Mouse (Mus musculus) midbrain, embryonic 16.5 days (tissue): ENCODE data around the gene Trp53rkb. TPM values are rescaled to one million over a fixed set of nuclear protein-coding genes. Genes with fewer than 3 reads are reported as not detected.

ENCODE experiments used
- ATAC-seq: fragments of 200-750 bp; cut with Nextera tagmentation; 2 replicates; pipeline ENCODE4 v1.8.0; 2017; ENCODE audit warnings: moderate TSS enrichment
- H3K27ac ChIP-seq: fragments of 300-500 bp; sonication (generic); 2 replicates; pipeline ENCODE4 v1.5.1; 2014; ENCODE audit warnings: mild to moderate bottlenecking, low read length, mixed read lengths
- H3K27me3 ChIP-seq: fragments of 300-500 bp; sonication (generic); 2 replicates; pipeline ENCODE4 v1.6.1; 2014; ENCODE audit warnings: low read depth, low read length, mixed read lengths; ENCODE audit not compliant: control insufficient read depth, insufficient read depth
- H3K36me3 ChIP-seq: fragments of 300-500 bp; sonication (generic); 2 replicates; pipeline ENCODE4 v1.6.1; 2014; ENCODE audit warnings: mild to moderate bottlenecking, low read length, moderate library complexity, mixed read lengths; ENCODE audit not compliant: control insufficient read depth, insufficient read depth
- H3K4me1 ChIP-seq: fragments of 300-500 bp; sonication (generic); 2 replicates; pipeline ENCODE4 v1.6.1; 2014; ENCODE audit warnings: mild to moderate bottlenecking, low read length, mixed read lengths; ENCODE audit not compliant: control insufficient read depth, insufficient read depth
- H3K4me2 ChIP-seq: fragments of 300-500 bp; sonication (generic); 2 replicates; pipeline ENCODE4 v1.6.1; 2014; ENCODE audit warnings: mild to moderate bottlenecking, low read length, mixed read lengths
- H3K4me3 ChIP-seq: fragments of 300-500 bp; sonication (generic); 2 replicates; pipeline ENCODE4 v1.5.1; 2014; ENCODE audit warnings: low read depth, mild to moderate bottlenecking, low read length, moderate library complexity, mixed read lengths
- H3K9ac ChIP-seq: fragments of 300-500 bp; sonication (generic); 2 replicates; pipeline ENCODE4 v1.6.1; 2014; ENCODE audit warnings: low read depth, low read length, mixed read lengths
- H3K9me3 ChIP-seq: fragments of 300-500 bp; sonication (generic); replicated peaks from 2 replicates; pipeline ENCODE4 v1.6.1; 2014; ENCODE audit warnings: mild to moderate bottlenecking, low read length, mixed read lengths; ENCODE audit not compliant: control insufficient read depth, poor library complexity, severe bottlenecking
- WGBS: fragments of 180-500 bp; shearing (Covaris S2); extraction: QIAGEN DNeasy Blood & Tissue Kit; methylation state at CpG from one replicate; pipeline ENCODE4 v1.1.7; 2014; 5-methylcytosine and 5-hydroxymethylcytosine counted together
- polyA plus RNA-seq: library from polyadenylated mRNA; unstranded; fragments of >200 nt; fragmentation: Nextera tagmentation; extraction: Ambion mirVana; gene quantifications from 2 replicates; pipeline ENCODE4 v1.2.1, GENCODE M21; 2015

Trp53rkb gene
- polyA plus RNA-seq, 1 experiment from 2014 or later: 8.8 TPM

DNA sequence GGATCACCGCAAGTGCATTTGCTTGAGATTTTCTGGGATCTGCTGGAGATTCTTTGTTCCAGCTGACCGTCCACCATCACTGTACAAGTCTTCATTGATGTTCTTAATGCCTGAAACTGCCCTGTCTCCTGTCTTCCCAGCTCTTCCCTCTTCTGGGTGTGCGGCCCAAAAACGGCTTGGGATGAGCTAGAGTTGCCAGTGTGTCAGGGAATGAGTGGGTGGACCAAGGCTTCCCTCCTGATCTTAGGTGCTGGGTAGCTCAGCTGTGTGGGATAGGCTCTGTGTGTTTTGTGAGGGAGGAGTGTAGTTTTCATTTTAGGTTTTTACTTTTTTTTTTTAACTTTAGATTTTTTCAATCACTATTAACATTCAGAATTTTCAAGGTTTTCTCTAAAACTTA is 42.5 kb downstream of the Trp53rkb start:
- ATAC-seq: no peak
- Histone ChIP-seq H3K36me3 (no peaks in the 10 kb centered on the region; the same call in 1 of the 2 replicates), H3K4me3 (no peak overlapping the region), H3K27ac (no peak overlapping the region), H3K4me1 (no peaks in the 10 kb centered on the region), H3K27me3 (no peaks in the 10 kb centered on the region), H3K9me3 (no peaks in the 10 kb centered on the region), H3K4me2 (no peak overlapping the region), H3K9ac (no peak overlapping the region)
- WGBS: 95% methylated on average over 4 of the region's 4 CpGs

- Histone ChIP-seq H3K9ac (no peak overlapping the region), H3K4me2 (no peak overlapping the region), H3K9me3 (no peaks in the 10 kb centered on the region), H3K4me1 (no peaks in the 10 kb centered on the region), H3K36me3 (no peaks in the 10 kb centered on the region; the same call in 1 of the 2 replicates), H3K4me3 (no peak overlapping the region), H3K27me3 (no peaks in the 10 kb centered on the region), H3K27ac (no peak overlapping the region)
- whole genome bisulfite sequencing: 85% methylated on average over 5 of the region's 5 CpGs
- no peak for ATAC-seq
These were observed 43.2 kb downstream of the Trp53rkb start for GRCm38 (mm10) chr2:166835581-166835980.

DNA sequence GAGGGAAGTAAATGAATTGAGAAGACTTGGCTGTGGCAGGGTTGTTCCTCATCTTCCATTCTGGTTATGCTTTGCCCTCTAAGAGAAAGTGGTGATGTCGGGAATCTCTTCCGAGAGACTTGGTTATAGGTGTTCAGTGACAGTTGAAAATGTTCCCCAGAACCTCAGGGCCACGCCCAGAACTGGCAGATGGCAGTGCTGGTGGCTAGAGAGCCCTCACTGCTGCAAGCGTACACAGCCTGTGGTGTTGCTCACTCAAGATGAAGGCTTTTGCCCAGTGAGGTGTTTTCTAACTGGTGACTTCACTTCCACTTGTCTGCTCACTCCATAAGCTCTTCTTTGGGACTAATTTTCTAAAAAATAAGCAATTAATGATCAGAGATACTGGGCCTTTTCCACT is 49.5 kb downstream of the Trp53rkb start:
- Histone ChIP-seq H3K9ac (no peak overlapping the region), H3K4me3 (no peak overlapping the region), H3K27me3 (no peaks in the 10 kb centered on the region), H3K4me2 (no peak overlapping the region), H3K36me3 (peaks cover 9% of the 10 kb centered on the region), H3K4me1 (no peaks in the 10 kb centered on the region), H3K27ac (no peak overlapping the region), H3K9me3 (no peaks in the 10 kb centered on the region)
- ATAC-seq: no peak
- WGBS: 88% methylated on average over 4 of the region's 4 CpGs

Other genes starting within 250 kb of the Trp53rkb start
- 19.3 and 22.0 TPM in 2 replicates for gene Prex1, start 78.7 kb upstream of the Trp53rkb start, polyA plus RNA-seq
- gene Arfgef2, start 13.1 kb downstream of the Trp53rkb start, polyA plus RNA-seq: 5.7 and 5.8 TPM in 2 replicates
- gene Cse1l, start 113.5 kb downstream of the Trp53rkb start, polyA plus RNA-seq: 100 and 102 TPM in 2 replicates
- gene Stau1, start 203.8 kb downstream of the Trp53rkb start, polyA plus RNA-seq: 116 and 122 TPM in 2 replicates
- 37.6 and 37.8 TPM in 2 replicates for gene Ddx27, start 222.7 kb downstream of the Trp53rkb start, polyA plus RNA-seq